Mouse (Mus musculus): ENCODE measurements around the gene Hsf5.

DNA sequence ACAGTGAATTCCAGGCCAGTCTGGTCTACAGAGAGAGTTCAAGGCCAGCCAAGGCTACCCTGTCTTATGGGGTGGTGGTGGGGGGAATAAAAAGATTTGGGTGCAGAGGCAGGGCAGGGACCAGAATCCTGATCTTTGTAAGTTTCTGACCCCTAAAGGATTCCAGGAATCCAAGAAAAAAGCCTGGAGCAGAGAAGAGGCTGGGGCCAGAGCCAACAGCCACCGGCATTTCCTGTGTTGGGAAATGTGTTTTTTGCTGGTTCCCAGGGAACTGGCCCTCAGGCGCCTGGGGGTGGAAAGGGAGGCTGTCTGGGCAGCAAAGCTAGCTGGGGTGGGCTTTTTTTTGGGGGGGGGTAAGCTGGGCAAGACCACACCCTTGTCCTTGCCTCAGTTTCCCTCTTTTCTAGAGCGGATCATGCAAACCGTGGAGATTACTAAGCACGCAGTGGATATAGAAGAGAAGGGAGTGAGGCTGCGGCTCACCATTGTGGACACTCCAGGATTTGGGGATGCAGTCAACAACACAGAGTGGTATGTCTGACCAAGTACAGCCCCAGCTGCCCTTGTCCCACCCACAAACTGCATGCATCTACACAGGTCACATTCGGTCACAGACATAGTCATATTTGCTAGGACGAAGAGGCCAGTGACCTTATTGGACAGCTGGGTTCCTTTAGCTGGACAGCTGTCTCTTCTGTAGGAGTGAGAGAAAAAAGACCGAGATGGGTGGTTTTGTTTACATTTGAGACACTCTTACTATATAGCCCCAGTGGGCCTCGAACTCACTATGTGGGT lies 32.1 kb upstream of the Hsf5 start:
- TF ChIP-seq CTCF (IDR thresholded peaks at IDR 0.05; ENCODE audit: borderline replicate concordance, insufficient read depth, low read length): no peak
- no peak for TF ChIP-seq POLR2A (IDR thresholded peaks at IDR 0.05; ENCODE audit: low read depth, low read length)

All from embryonic fibroblast, embryonic 13.5 days (primary cell).